ENCODE assay signal across 29 mouse cellular contexts in the genomic region with DNA sequence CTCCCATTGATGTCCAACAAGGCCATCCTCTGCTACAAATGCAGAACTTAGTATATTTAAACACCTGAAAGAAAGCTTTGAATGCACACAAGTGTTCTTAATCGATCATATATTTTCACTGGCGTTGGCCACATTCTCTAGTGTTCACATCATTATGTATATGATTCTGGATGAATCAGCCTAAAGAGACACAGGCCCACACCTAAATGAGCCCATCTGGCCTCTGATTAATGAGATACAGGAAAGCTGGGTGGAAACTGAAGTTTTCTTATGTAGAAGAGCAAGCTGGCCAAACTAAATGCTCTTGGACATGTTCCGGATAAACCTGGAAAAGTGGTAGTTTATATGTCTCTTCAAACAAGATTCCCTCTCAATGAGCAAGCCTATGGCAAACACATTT.
DNase-seq lines count a peak whose midpoint lies in the region; ATAC-seq and TF ChIP-seq lines count a peak whose summit lies in the region.
"Had no signal": no experiment of that assay in that cellular context is flagged by ENCODE, and none has a peak within 500 bp of the region (broad histone marks: within the 10 kb centered on the region; RNA-seq: fewer than 3 reads in every experiment).

No protein-coding gene starts in this region.

- 79% methylated on average over 3 of the region's 3 CpGs for WGBS in liver, postnatal 0 days (ENCODE audit: insufficient replicate concordance)
- WGBS in liver, embryonic 13.5 days (ENCODE audit: insufficient replicate concordance), result 81% methylated on average over 3 of the region's 3 CpGs
- 78% methylated on average over 3 of the region's 3 CpGs for WGBS in liver, embryonic 16.5 days (ENCODE audit: insufficient replicate concordance)
- WGBS in limb, embryonic 10.5 days, result 98% methylated on average over 3 of the region's 3 CpGs

- H3K9me3 ChIP-seq in liver, postnatal 0 days (ENCODE audit: low read length), result no peaks in the 10 kb centered on the region
- no peaks in the 10 kb centered on the region for H3K9me3 ChIP-seq in liver, embryonic 13.5 days (replicated peaks)
- no peaks in the 10 kb centered on the region for H3K9me3 ChIP-seq in liver, embryonic 16.5 days (replicated peaks; ENCODE audit: control insufficient read depth, low read length)
- no peaks in the 10 kb centered on the region for H3K9me3 ChIP-seq in limb, embryonic 10.5 days (replicated peaks)
- H3K9me3 ChIP-seq: embryonic facial prominence, embryonic 10.5 days; embryonic facial prominence, embryonic 13.5 days; forebrain, embryonic 12.5 days; forebrain, embryonic 15.5 days; G1E; heart, embryonic 12.5 days; heart, embryonic 15.5 days had no signal

- no peak overlapping the region for H3K4me2 ChIP-seq in liver, postnatal 0 days (ENCODE audit: low read depth, low read length)
- no peak overlapping the region for H3K4me2 ChIP-seq in liver, embryonic 13.5 days
- 0 out of 2 replicates have a peak overlapping the region, but pooled peaks have one; percentile 20 for H3K4me2 ChIP-seq in liver, embryonic 16.5 days (ENCODE audit: low read depth, low read length)
- H3K4me2 ChIP-seq: embryonic facial prominence, embryonic 13.5 days; forebrain, embryonic 12.5 days; forebrain, embryonic 15.5 days; heart, embryonic 12.5 days; heart, embryonic 15.5 days; hindbrain, embryonic 14.5 days had no signal

- no peaks in the 10 kb centered on the region for H3K27me3 ChIP-seq in liver, postnatal 0 days (ENCODE audit: insufficient read depth, low read length)
- no peaks in the 10 kb centered on the region for H3K27me3 ChIP-seq in liver, embryonic 13.5 days
- H3K27me3 ChIP-seq in liver, embryonic 16.5 days (ENCODE audit: control insufficient read depth, insufficient read depth, low read depth, low read length), result no peaks in the 10 kb centered on the region
- H3K27me3 ChIP-seq in limb, embryonic 10.5 days (ENCODE audit: low read depth, poor library complexity, severe bottlenecking), result peaks cover 73% of the 10 kb centered on the region
- H3K27me3 ChIP-seq: CH12.LX; forebrain, embryonic 15.5 days; heart, embryonic 12.5 days; heart, embryonic 15.5 days had no signal

- no peak overlapping the region for H3K9ac ChIP-seq in liver, postnatal 0 days (replicated peaks)
- no peak overlapping the region for H3K9ac ChIP-seq in liver, embryonic 13.5 days
- no peak overlapping the region for H3K9ac ChIP-seq in liver, embryonic 16.5 days (ENCODE audit: low read depth, low read length)
- H3K9ac ChIP-seq: embryonic facial prominence, embryonic 13.5 days; forebrain, embryonic 12.5 days; forebrain, embryonic 15.5 days; heart, embryonic 12.5 days; heart, embryonic 15.5 days; hindbrain, embryonic 14.5 days had no signal

- no peak for TF ChIP-seq POLR2A in embryonic fibroblast, embryonic 13.5 days (IDR thresholded peaks at IDR 0.05; ENCODE audit: low read depth, low read length)

- ATAC-seq in liver, postnatal 0 days, result no peak
- peak; percentile 47; the same call in 1 of the 2 replicates for ATAC-seq in liver, embryonic 13.5 days (ENCODE audit: low read depth)
- peak; percentile 22 for ATAC-seq in liver, embryonic 16.5 days (ENCODE audit: low read depth)
- ATAC-seq in megakaryocyte-erythroid progenitor cell, adult 5-6 weeks (replicated peaks; ENCODE audit: low FRiP score, low TSS enrichment, poor library complexity, severe bottlenecking), result no peak
- ATAC-seq: forebrain, embryonic 15.5 days; hindbrain, postnatal 0 days had no signal

- DNase-seq in liver, result peak; percentile 27
- DNase-seq in liver, postnatal 0 days, result no peak
- no peak for DNase-seq in liver, embryonic 13.5 days
- no peak for DNase-seq in limb, embryonic 10.5 days (ENCODE audit: low spot score)
- no peak for DNase-seq in spleen, postnatal 10 days (ENCODE audit: low spot score in 2 of 2)
- DNase-seq: adrenal gland, adult 2 months; adrenal gland, postnatal 14 days; cerebellum, adult 11-12 months; cerebellum, adult 8-10 months; cerebellum, postnatal 10 days; cerebellum, postnatal 36 days; embryo, embryonic 11 days; gastrocnemius, postnatal 25 days; heart, adult 18-20 months; heart, postnatal 10 days; heart, postnatal 36 days had no signal

- H3K36me3 ChIP-seq in liver, postnatal 0 days (replicated peaks; ENCODE audit: insufficient read depth, low read length), result no peaks in the 10 kb centered on the region
- no peaks in the 10 kb centered on the region for H3K36me3 ChIP-seq in liver, embryonic 13.5 days
- H3K36me3 ChIP-seq in liver, embryonic 16.5 days (ENCODE audit: control insufficient read depth, insufficient read depth), result no peaks in the 10 kb centered on the region
- no peaks in the 10 kb centered on the region for H3K36me3 ChIP-seq in limb, embryonic 10.5 days
- H3K36me3 ChIP-seq: embryonic facial prominence, embryonic 10.5 days; embryonic facial prominence, embryonic 13.5 days; forebrain, embryonic 12.5 days; forebrain, embryonic 15.5 days; G1E; heart, embryonic 12.5 days; heart, embryonic 15.5 days had no signal

- H3K4me1 ChIP-seq in liver, postnatal 0 days (ENCODE audit: insufficient read depth), result no peaks in the 10 kb centered on the region
- H3K4me1 ChIP-seq in embryonic fibroblast, embryonic 13.5 days (ENCODE audit: control insufficient read depth, insufficient read depth, low read length), result no peaks in the 10 kb centered on the region
- peaks cover 36% of the 10 kb centered on the region for H3K4me1 ChIP-seq in liver, embryonic 13.5 days (replicated peaks)
- peaks cover 6% of the 10 kb centered on the region for H3K4me1 ChIP-seq in liver, embryonic 16.5 days (ENCODE audit: control insufficient read depth, low read depth, low read length)
- H3K4me1 ChIP-seq in limb, embryonic 10.5 days, result no peaks in the 10 kb centered on the region
- H3K4me1 ChIP-seq: embryonic facial prominence, embryonic 10.5 days; embryonic facial prominence, embryonic 13.5 days; forebrain, embryonic 12.5 days; forebrain, embryonic 15.5 days; heart, embryonic 12.5 days; heart, embryonic 15.5 days had no signal

- no peak overlapping the region for H3K4me3 ChIP-seq in liver, postnatal 0 days (ENCODE audit: low read depth, low read length)
- H3K4me3 ChIP-seq in embryonic fibroblast, embryonic 13.5 days (ENCODE audit: insufficient read depth, low read length), result no peak overlapping the region
- H3K4me3 ChIP-seq in liver, embryonic 13.5 days (replicated peaks), result no peak overlapping the region
- H3K4me3 ChIP-seq in liver, embryonic 16.5 days (ENCODE audit: low read depth, low read length), result no peak overlapping the region
- no peak overlapping the region for H3K4me3 ChIP-seq in limb, embryonic 10.5 days
- H3K4me3 ChIP-seq: embryonic facial prominence, embryonic 10.5 days; embryonic facial prominence, embryonic 13.5 days; forebrain, embryonic 12.5 days; forebrain, embryonic 15.5 days; heart, embryonic 12.5 days; heart, embryonic 15.5 days had no signal

- no peak for TF ChIP-seq CTCF in liver, postnatal 0 days (IDR thresholded peaks at IDR 0.05; ENCODE audit: low read depth)
- no peak for TF ChIP-seq CTCF in embryonic fibroblast, embryonic 13.5 days (IDR thresholded peaks at IDR 0.05; ENCODE audit: borderline replicate concordance, insufficient read depth, low read length)

- no peak overlapping the region for H3K27ac ChIP-seq in liver, postnatal 0 days (ENCODE audit: low read depth)
- H3K27ac ChIP-seq in embryonic fibroblast, embryonic 13.5 days (ENCODE audit: insufficient read depth, low read length), result peak overlapping the region; percentile 47; the same call in 1 of the 2 replicates
- peak overlapping the region; percentile 96 for H3K27ac ChIP-seq in liver, embryonic 13.5 days
- H3K27ac ChIP-seq in liver, embryonic 16.5 days (ENCODE audit: low read length), result peak overlapping the region; percentile 49
- no peak overlapping the region for H3K27ac ChIP-seq in limb, embryonic 10.5 days
- H3K27ac ChIP-seq: embryonic facial prominence, embryonic 10.5 days; embryonic facial prominence, embryonic 13.5 days; forebrain, embryonic 12.5 days; forebrain, embryonic 15.5 days; heart, embryonic 15.5 days; hindbrain, embryonic 14.5 days; hindbrain, postnatal 0 days had no signal

- no peak for TF ChIP-seq EP300 in liver, postnatal 0 days (IDR thresholded peaks at IDR 0.05; ENCODE audit: low read depth)

Comparison
In these comparisons a context has a peak if more than half of its experiments do, and no peak if none do; other contexts are left out.
1. ATAC-seq: peak in liver, embryonic 13.5 days (single experiment) and liver, embryonic 16.5 days (single experiment); none in liver, postnatal 0 days (single experiment) and megakaryocyte-erythroid progenitor cell, adult 5-6 weeks (single experiment).
2. H3K27ac ChIP-seq: peak in embryonic fibroblast, embryonic 13.5 days (single experiment), liver, embryonic 13.5 days (single experiment) and liver, embryonic 16.5 days (single experiment); none in liver, postnatal 0 days (single experiment) and limb, embryonic 10.5 days (single experiment).